Mouse (Mus musculus) adrenal gland, adult 8-10 months (tissue): ENCODE data around the gene Krt26. TPM values are rescaled to one million over a fixed set of nuclear protein-coding genes. Genes with fewer than 3 reads are reported as not detected.

Source experiments
- DNase-seq: peaks from one replicate; pipeline ENCODE4 v3.0.0; 2022
- total RNA-seq, 4 experiments: library from RNA; stranded (reverse); gene quantifications; 2 replicates each; pipeline ENCODE4 v1.2.4; 2022

Gene Krt26
- total RNA-seq, 4 experiments from 2014 or later, result not detected

DNA sequence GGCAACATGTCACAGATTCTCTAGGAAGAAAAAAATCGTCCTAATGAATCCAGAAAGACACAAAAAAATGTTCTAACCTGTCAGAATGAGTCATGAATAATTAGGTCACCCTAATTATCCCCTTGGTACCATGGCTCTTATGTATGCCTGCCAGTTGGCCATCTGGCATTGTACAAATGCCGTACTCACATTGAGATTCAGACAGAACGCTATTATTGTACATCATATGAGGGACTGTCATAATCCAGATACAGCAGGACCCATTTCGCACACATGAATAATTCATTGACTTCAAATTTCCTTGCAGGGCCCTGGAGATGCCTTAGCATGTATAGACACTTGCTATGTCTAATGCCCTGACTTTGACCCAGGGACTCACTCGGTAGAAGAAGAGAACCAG, 53.8 kb downstream of the Krt26 start:
- no peak for DNase-seq

DNA sequence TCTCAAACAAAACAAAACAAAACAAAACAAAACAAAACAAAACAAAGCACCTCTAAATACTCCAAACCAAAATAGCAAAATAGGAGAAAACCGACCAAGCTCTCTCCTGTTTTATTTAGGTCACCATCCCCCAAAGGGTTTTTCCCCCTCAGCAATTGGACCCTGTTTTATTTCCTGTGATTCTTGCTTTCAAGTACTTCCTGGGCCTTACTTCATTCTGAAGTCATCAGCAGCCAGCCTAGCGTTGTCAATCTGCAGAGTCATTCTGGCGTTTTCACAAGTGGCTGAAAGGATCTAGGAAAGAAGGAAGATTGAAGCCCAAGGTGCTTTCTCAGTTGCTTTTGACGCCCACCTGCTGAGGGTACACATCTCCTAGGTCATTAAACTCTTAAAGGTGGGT, 54.4 kb downstream of the Krt26 start:
- DNase-seq, result no peak

DNA sequence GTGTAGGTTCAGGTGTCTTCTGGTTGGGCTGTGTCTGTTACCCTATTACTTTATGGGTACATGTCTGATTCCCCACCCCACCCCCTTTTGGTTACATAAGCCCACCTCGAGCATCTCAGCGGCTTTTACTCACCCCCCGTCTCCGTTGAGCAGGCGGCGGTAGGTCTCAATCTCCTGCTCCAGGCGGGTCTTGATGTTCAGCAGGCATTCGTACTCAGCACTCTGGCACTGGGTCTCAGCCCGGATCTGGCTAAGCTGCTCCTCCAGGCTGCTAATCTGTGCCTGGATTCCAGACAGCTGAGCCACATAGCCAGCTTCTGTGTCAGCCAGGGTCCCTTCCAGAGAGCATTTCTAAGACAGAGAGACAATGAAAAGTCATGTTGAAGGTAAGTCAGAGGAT, 56.6 kb downstream of the Krt26 start:
- no peak for DNase-seq

DNA sequence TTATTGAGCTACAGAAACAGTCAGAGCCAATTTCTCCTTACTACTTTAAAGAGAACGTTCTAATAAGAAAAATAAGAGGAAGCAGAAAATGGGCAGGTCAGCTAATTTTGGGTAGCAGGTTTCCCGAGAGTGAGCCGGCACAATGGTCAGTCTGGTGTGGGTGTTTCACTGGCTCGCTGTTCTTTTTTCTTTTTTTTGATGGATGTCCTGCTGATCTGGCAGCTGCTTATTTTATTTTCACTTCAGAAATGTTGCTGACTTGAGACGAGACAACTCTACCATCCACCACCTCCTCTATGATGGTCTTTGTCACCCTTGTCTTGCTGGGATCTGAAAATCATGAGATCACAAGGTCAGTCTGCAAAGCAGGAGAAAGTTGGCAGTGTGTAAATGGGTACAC, 57.8 kb downstream of the Krt26 start:
- no peak for DNase-seq

Other genes with a start within 250 kb of the Krt26 start
- gene Tns4, start 248.7 kb downstream of the Krt26 start, total RNA-seq, result 1 to 10 TPM in 1 of 4 experiments, under 1 TPM in 3; 0.28 to 1.3 (median 0.31) TPM
- under 1 TPM; 0.12 to 0.24 (median 0.16) TPM for gene Ccr7, start 182.9 kb downstream of the Krt26 start, total RNA-seq
- gene Smarce1, start 106.9 kb downstream of the Krt26 start, total RNA-seq, result 10 to 100 TPM; 48.9 to 69.5 (median 57.2) TPM
- gene Krt222, start 93.9 kb downstream of the Krt26 start, total RNA-seq, result 1 to 10 TPM; 1.6 to 3.5 (median 2.2) TPM
- not detected for gene Krt24, start 52.7 kb downstream of the Krt26 start, total RNA-seq
- not detected for gene Krt25, start 15.0 kb downstream of the Krt26 start, total RNA-seq
- not detected for gene Krt27, start 13.1 kb upstream of the Krt26 start, total RNA-seq
- gene Krt28, start 36.9 kb upstream of the Krt26 start, total RNA-seq, result not detected
- gene Krt10, start 51.4 kb upstream of the Krt26 start, total RNA-seq, result 1 to 10 TPM; 4.5 to 9.5 (median 8.0) TPM
- not detected for gene Krt12, start 84.3 kb upstream of the Krt26 start, total RNA-seq
- under 1 TPM in 1 of 4 experiments, not detected in 3; 0.13 TPM for gene Krt20, start 100.2 kb upstream of the Krt26 start, total RNA-seq
- gene Krt23, start 155.2 kb upstream of the Krt26 start, total RNA-seq, result under 1 TPM in 1 of 4 experiments, not detected in 3; 0.20 TPM
- not detected for gene Krt39, start 183.4 kb upstream of the Krt26 start, total RNA-seq
- gene Krt40, start 205.2 kb upstream of the Krt26 start, total RNA-seq, result not detected
- not detected for gene Krtap3-3, start 212.9 kb upstream of the Krt26 start, total RNA-seq
- gene Krtap3-2, start 218.9 kb upstream of the Krt26 start, total RNA-seq, result not detected
- gene Gm11939, start 221.5 kb upstream of the Krt26 start, total RNA-seq, result not detected
- gene Krtap3-1, start 228.7 kb upstream of the Krt26 start, total RNA-seq, result not detected
- not detected for gene Krtap1-5, start 243.1 kb upstream of the Krt26 start, total RNA-seq
- gene Krtap1-4, start 245.7 kb upstream of the Krt26 start, total RNA-seq, result not detected